In genomic region chr2:25243342-25243741, GRCm38 (mm10) we compare ENCODE assay signal across 14 mouse cellular contexts. TPM values are rescaled to one million over a fixed set of nuclear protein-coding genes. Genes with fewer than 3 reads are reported as not detected.
A peak's percentile ranks its signal among the peaks of the same experiment; 100 is the strongest.
DNase-seq lines count a peak whose midpoint lies in the region; ATAC-seq lines count a peak whose summit lies in the region.
"Had no signal": no experiment of that assay in that cellular context is flagged by ENCODE, and none has a peak within 500 bp of the region (broad histone marks: within the 10 kb centered on the region; RNA-seq: fewer than 3 reads in every experiment).

No protein-coding gene starts in this region.

- 0 out of 2 replicates have a peak, but pooled peaks cover 3% of the 10 kb centered on the region for H3K36me3 ChIP-seq in intestine, embryonic 15.5 days
- 0 out of 2 replicates have a peak, but pooled peaks cover 7% of the 10 kb centered on the region for H3K36me3 ChIP-seq in intestine, embryonic 16.5 days (ENCODE audit: control insufficient read depth, insufficient read depth, low read length)
- no peaks in the 10 kb centered on the region; the same call in 1 of the 2 replicates for H3K36me3 ChIP-seq in forebrain, embryonic 11.5 days (ENCODE audit: control insufficient read depth, insufficient read depth, low read length)
- H3K36me3 ChIP-seq in hindbrain, embryonic 16.5 days (ENCODE audit: control insufficient read depth, insufficient read depth, low read length) = peaks cover 12% of the 10 kb centered on the region
- peaks cover 33% of the 10 kb centered on the region for H3K36me3 ChIP-seq in neural tube, embryonic 12.5 days

- H3K9me3 ChIP-seq in intestine, embryonic 15.5 days = no peaks in the 10 kb centered on the region
- H3K9me3 ChIP-seq in intestine, embryonic 16.5 days (ENCODE audit: control insufficient read depth, low read length) = no peaks in the 10 kb centered on the region
- no peaks in the 10 kb centered on the region for H3K9me3 ChIP-seq in forebrain, embryonic 11.5 days (ENCODE audit: control insufficient read depth, low read length)
- no peaks in the 10 kb centered on the region for H3K9me3 ChIP-seq in hindbrain, embryonic 16.5 days (ENCODE audit: control insufficient read depth, low read length)
- no peaks in the 10 kb centered on the region for H3K9me3 ChIP-seq in neural tube, embryonic 12.5 days

- ATAC-seq in intestine, embryonic 15.5 days = no peak
- ATAC-seq in intestine, embryonic 16.5 days = no peak
- ATAC-seq in forebrain, embryonic 11.5 days (replicated peaks; ENCODE audit: low FRiP score) = no peak
- ATAC-seq in hindbrain, embryonic 16.5 days = no peak
- no peak for ATAC-seq in neural tube, embryonic 12.5 days (ENCODE audit: low FRiP score, low read depth)

- peaks cover 17% of the 10 kb centered on the region for H3K4me1 ChIP-seq in intestine, embryonic 15.5 days (replicated peaks)
- H3K4me1 ChIP-seq in intestine, embryonic 16.5 days (ENCODE audit: control insufficient read depth, insufficient read depth, low read length) = peaks cover 33% of the 10 kb centered on the region
- no peaks in the 10 kb centered on the region; the same call in 1 of the 2 replicates for H3K4me1 ChIP-seq in forebrain, embryonic 11.5 days (replicated peaks; ENCODE audit: control insufficient read depth, insufficient read depth, low read length)
- H3K4me1 ChIP-seq in hindbrain, embryonic 16.5 days (ENCODE audit: control insufficient read depth, insufficient read depth, low read depth, low read length) = peaks cover 25% of the 10 kb centered on the region
- peaks cover 21% of the 10 kb centered on the region for H3K4me1 ChIP-seq in neural tube, embryonic 12.5 days

- H3K27me3 ChIP-seq in intestine, embryonic 15.5 days (replicated peaks) = peaks cover 6% of the 10 kb centered on the region
- H3K27me3 ChIP-seq in intestine, embryonic 16.5 days (replicated peaks; ENCODE audit: control insufficient read depth, insufficient read depth, low read length) = no peaks in the 10 kb centered on the region; the same call in 1 of the 2 replicates
- peaks cover 6% of the 10 kb centered on the region; the same call in 1 of the 2 replicates for H3K27me3 ChIP-seq in forebrain, embryonic 11.5 days (ENCODE audit: control insufficient read depth, insufficient read depth, low read length)
- H3K27me3 ChIP-seq in hindbrain, embryonic 16.5 days (replicated peaks; ENCODE audit: control insufficient read depth, insufficient read depth, low read length) = peaks cover 2% of the 10 kb centered on the region; the same call in 1 of the 2 replicates
- H3K27me3 ChIP-seq in neural tube, embryonic 12.5 days (replicated peaks) = peaks cover 17% of the 10 kb centered on the region

- WGBS in intestine, embryonic 15.5 days = 67% methylated on average over 8 of the region's 8 CpGs
- 73% methylated on average over 8 of the region's 8 CpGs for WGBS in intestine, embryonic 16.5 days
- WGBS in forebrain, embryonic 11.5 days = 77% methylated on average over 8 of the region's 8 CpGs
- WGBS in hindbrain, embryonic 16.5 days = 78% methylated on average over 8 of the region's 8 CpGs
- 78% methylated on average over 8 of the region's 8 CpGs for WGBS in neural tube, embryonic 12.5 days

- H3K4me3 ChIP-seq in intestine, embryonic 15.5 days (replicated peaks) = 0 out of 2 replicates have a peak overlapping the region, but pooled peaks have one; percentile 55
- no peak overlapping the region; the same call in 1 of the 2 replicates for H3K4me3 ChIP-seq in intestine, embryonic 16.5 days (ENCODE audit: low read length)
- no peak overlapping the region; the same call in 1 of the 2 replicates for H3K4me3 ChIP-seq in forebrain, embryonic 11.5 days (ENCODE audit: low read depth, low read length)
- H3K4me3 ChIP-seq in hindbrain, embryonic 16.5 days (ENCODE audit: low read length) = peak overlapping the region; percentile 68
- H3K4me3 ChIP-seq in neural tube, embryonic 12.5 days = no peak overlapping the region; the same call in 1 of the 2 replicates

- intact Hi-C loops in left cerebral cortex, postnatal 10 days (cut with DNase I) = no loop called here

- no peak for DNase-seq in forebrain, embryonic 11.5 days (ENCODE audit: low spot score)
- no peak for DNase-seq in left cerebral cortex, adult 8-10 months (ENCODE audit: low spot score in 2 of 2)
- no peak for DNase-seq in left cerebral cortex, postnatal 10 days (ENCODE audit: extremely low spot score in 1 of 2, low spot score in 2 of 2)
- DNase-seq in thymus, postnatal 14 days = no peak
- DNase-seq: gastrocnemius, postnatal 25 days; thymus, postnatal 4 days had no signal

- H3K27ac ChIP-seq in intestine, embryonic 15.5 days = no peak overlapping the region
- no peak overlapping the region for H3K27ac ChIP-seq in intestine, embryonic 16.5 days (ENCODE audit: low read length)
- H3K27ac ChIP-seq in forebrain, embryonic 11.5 days (ENCODE audit: low read depth, low read length) = no peak overlapping the region
- no peak overlapping the region for H3K27ac ChIP-seq in hindbrain, embryonic 16.5 days (ENCODE audit: low read depth, low read length)
- no peak overlapping the region for H3K27ac ChIP-seq in neural tube, embryonic 12.5 days

- H3K9ac ChIP-seq in intestine, embryonic 15.5 days = no peak overlapping the region
- H3K9ac ChIP-seq in intestine, embryonic 16.5 days (ENCODE audit: low read depth, low read length) = no peak overlapping the region
- H3K9ac ChIP-seq in forebrain, embryonic 11.5 days (ENCODE audit: low read length) = no peak overlapping the region
- H3K9ac ChIP-seq in hindbrain, embryonic 16.5 days (ENCODE audit: low read depth, low read length) = peak overlapping the region; percentile 90
- peak overlapping the region; percentile 82; the same call in 1 of the 2 replicates for H3K9ac ChIP-seq in neural tube, embryonic 12.5 days

- peak overlapping the region; percentile 97 for H3K4me2 ChIP-seq in intestine, embryonic 15.5 days (replicated peaks)
- H3K4me2 ChIP-seq in intestine, embryonic 16.5 days (ENCODE audit: low read depth, low read length) = no peak overlapping the region
- H3K4me2 ChIP-seq in forebrain, embryonic 11.5 days (ENCODE audit: low read depth, low read length, severe bottlenecking) = 0 out of 2 replicates have a peak overlapping the region, but pooled peaks have one; percentile 97
- peak overlapping the region; percentile 87 for H3K4me2 ChIP-seq in hindbrain, embryonic 16.5 days (ENCODE audit: low read length)
- H3K4me2 ChIP-seq in neural tube, embryonic 12.5 days (replicated peaks) = peak overlapping the region; percentile 94

RNA-seq across cellular contexts. Expression of gene Cysrt1, which starts 1.1 kb away (rescaled TPM):
- polyA plus RNA-seq in intestine, embryonic 15.5 days (2015; fragmentation: Nextera tagmentation; extraction: Ambion mirVana) = 1.4 and 2.3 TPM in 2 replicates
- 3.3 and 6.4 TPM in 2 replicates for polyA plus RNA-seq in intestine, embryonic 16.5 days (2015; fragmentation: Nextera tagmentation; extraction: Ambion mirVana)
- polyA plus RNA-seq in forebrain, embryonic 11.5 days (2014; fragmentation: Nextera tagmentation; extraction: Ambion mirVana) = not detected in 2 replicates
- 0.24 TPM in 1 of 2 replicates, not detected in the other for polyA plus RNA-seq in hindbrain, embryonic 16.5 days (2015; fragmentation: Nextera tagmentation; extraction: Ambion mirVana)
- 0.30 TPM in 1 of 2 replicates, not detected in the other for polyA plus RNA-seq in neural tube, embryonic 12.5 days (2016; fragmentation: Nextera tagmentation; extraction: Ambion mirVana)
- not detected for total RNA-seq in left cerebral cortex, adult 8-10 months (2022)
- total RNA-seq in left cerebral cortex, postnatal 10 days (2021) = not detected
- total RNA-seq: gastrocnemius, postnatal 25 days; heart, postnatal 25 days; left cerebral cortex, adult 18-20 months had no signal
- polyA plus RNA-seq: liver, embryonic 16.5 days had no signal

RNA-seq across cellular contexts. Expression of gene Rnf208, which starts 1.3 kb away (rescaled TPM):
- 19.0 and 24.8 TPM in 2 replicates for polyA plus RNA-seq in intestine, embryonic 15.5 days (2015; fragmentation: Nextera tagmentation; extraction: Ambion mirVana)
- polyA plus RNA-seq in intestine, embryonic 16.5 days (2015; fragmentation: Nextera tagmentation; extraction: Ambion mirVana) = 25.6 and 36.4 TPM in 2 replicates
- 33.0 and 37.6 TPM in 2 replicates for polyA plus RNA-seq in forebrain, embryonic 11.5 days (2014; fragmentation: Nextera tagmentation; extraction: Ambion mirVana)
- polyA plus RNA-seq in hindbrain, embryonic 16.5 days (2015; fragmentation: Nextera tagmentation; extraction: Ambion mirVana) = 166 and 207 TPM in 2 replicates
- polyA plus RNA-seq in neural tube, embryonic 12.5 days (2016; fragmentation: Nextera tagmentation; extraction: Ambion mirVana) = 46.1 and 47.5 TPM in 2 replicates
- total RNA-seq in left cerebral cortex, adult 8-10 months (2022) = 100 to 1,000 TPM; 263 to 288 (median 266) TPM
- 100 to 1,000 TPM; 229 to 231 TPM for total RNA-seq in left cerebral cortex, postnatal 10 days (2021)

RNA-seq across cellular contexts. Expression of gene AL732309.1, which starts 3.3 kb away (rescaled TPM):
- polyA plus RNA-seq in intestine, embryonic 15.5 days (2015; fragmentation: Nextera tagmentation; extraction: Ambion mirVana) = 4.3 and 5.5 TPM in 2 replicates
- 7.3 and 9.3 TPM in 2 replicates for polyA plus RNA-seq in intestine, embryonic 16.5 days (2015; fragmentation: Nextera tagmentation; extraction: Ambion mirVana)
- 5.1 and 5.8 TPM in 2 replicates for polyA plus RNA-seq in forebrain, embryonic 11.5 days (2014; fragmentation: Nextera tagmentation; extraction: Ambion mirVana)
- polyA plus RNA-seq in hindbrain, embryonic 16.5 days (2015; fragmentation: Nextera tagmentation; extraction: Ambion mirVana) = 4.2 and 5.1 TPM in 2 replicates
- polyA plus RNA-seq in neural tube, embryonic 12.5 days (2016; fragmentation: Nextera tagmentation; extraction: Ambion mirVana) = 5.2 and 6.4 TPM in 2 replicates
- 1 to 10 TPM in 3 of 4 experiments, under 1 TPM in 1; 0.67 to 4.2 (median 3.4) TPM for total RNA-seq in left cerebral cortex, adult 8-10 months (2022)
- 1 to 10 TPM in 1 of 2 experiments, not detected in 1; 2.4 TPM for total RNA-seq in left cerebral cortex, postnatal 10 days (2021)

RNA-seq across cellular contexts. Expression of gene Rnf224, which starts 6.8 kb away (rescaled TPM):
- polyA plus RNA-seq in intestine, embryonic 15.5 days (2015; fragmentation: Nextera tagmentation; extraction: Ambion mirVana) = 0.14 and 0.29 TPM in 2 replicates
- 0.37 and 0.54 TPM in 2 replicates for polyA plus RNA-seq in intestine, embryonic 16.5 days (2015; fragmentation: Nextera tagmentation; extraction: Ambion mirVana)
- polyA plus RNA-seq in forebrain, embryonic 11.5 days (2014; fragmentation: Nextera tagmentation; extraction: Ambion mirVana) = not detected in 2 replicates
- polyA plus RNA-seq in hindbrain, embryonic 16.5 days (2015; fragmentation: Nextera tagmentation; extraction: Ambion mirVana) = not detected in 2 replicates
- not detected in 2 replicates for polyA plus RNA-seq in neural tube, embryonic 12.5 days (2016; fragmentation: Nextera tagmentation; extraction: Ambion mirVana)
- not detected for total RNA-seq in left cerebral cortex, adult 8-10 months (2022)
- total RNA-seq in left cerebral cortex, postnatal 10 days (2021) = not detected
- total RNA-seq: gastrocnemius, postnatal 25 days; heart, postnatal 25 days; left cerebral cortex, adult 18-20 months had no signal
- polyA plus RNA-seq: C2C12; liver, embryonic 16.5 days had no signal

RNA-seq across cellular contexts. Expression of gene Slc34a3, which starts 9.2 kb away (rescaled TPM):
- polyA plus RNA-seq in intestine, embryonic 15.5 days (2015; fragmentation: Nextera tagmentation; extraction: Ambion mirVana) = 5.0 and 5.6 TPM in 2 replicates
- polyA plus RNA-seq in intestine, embryonic 16.5 days (2015; fragmentation: Nextera tagmentation; extraction: Ambion mirVana) = 11.3 and 17.7 TPM in 2 replicates
- not detected in 2 replicates for polyA plus RNA-seq in forebrain, embryonic 11.5 days (2014; fragmentation: Nextera tagmentation; extraction: Ambion mirVana)
- not detected in 2 replicates for polyA plus RNA-seq in hindbrain, embryonic 16.5 days (2015; fragmentation: Nextera tagmentation; extraction: Ambion mirVana)
- polyA plus RNA-seq in neural tube, embryonic 12.5 days (2016; fragmentation: Nextera tagmentation; extraction: Ambion mirVana) = not detected in 2 replicates
- not detected for total RNA-seq in left cerebral cortex, adult 8-10 months (2022)
- not detected for total RNA-seq in left cerebral cortex, postnatal 10 days (2021)
- total RNA-seq: gastrocnemius, postnatal 25 days; heart, postnatal 25 days; left cerebral cortex, adult 18-20 months had no signal
- polyA plus RNA-seq: C2C12 had no signal

Comparison
In these comparisons a context has a peak if more than half of its experiments do, and no peak if none do; other contexts are left out.
1. H3K4me3 ChIP-seq: peak in intestine, embryonic 15.5 days (single experiment) and hindbrain, embryonic 16.5 days (single experiment); none in intestine, embryonic 16.5 days (single experiment), forebrain, embryonic 11.5 days (single experiment) and neural tube, embryonic 12.5 days (single experiment).
2. H3K9ac ChIP-seq: peak in hindbrain, embryonic 16.5 days (single experiment) and neural tube, embryonic 12.5 days (single experiment); none in intestine, embryonic 15.5 days (single experiment), intestine, embryonic 16.5 days (single experiment) and forebrain, embryonic 11.5 days (single experiment).